Mouse (Mus musculus) CH12.LX (cell line): ENCODE measurements at regions not wholly inside any gene's neighbourhood (a gene's known extent, or its start where the extent isn't known, plus 50 kb on each side); places are given as distances from the start of the nearest gene placed in this dataset.

ENCODE experiments used
- DNase-seq: peaks from one replicate; pipeline ENCODE4 v3.0.0-alpha.2; 2013; ENCODE audit errors: extremely low read depth
- H3K27ac ChIP-seq: 2 replicates; pipeline ENCODE4 v1.5.1; 2012; ENCODE audit warnings: low read depth, mild to moderate bottlenecking, control low read depth, moderate library complexity; ENCODE audit not compliant: insufficient read depth
- H3K27me3 ChIP-seq: replicated peaks from 2 replicates; pipeline ENCODE3; 2012; ENCODE audit warnings: inconsistent platforms
- H3K36me3 ChIP-seq, 2 experiments: replicated peaks in 1 of 2; 2 replicates each; pipeline versions ENCODE3 to v1.6.1; 2012; ENCODE audit warnings: inconsistent platforms in 1 of 2, low read length in 1 of 2, mild to moderate bottlenecking in 1 of 2, mixed read lengths in 1 of 2, moderate library complexity in 1 of 2; ENCODE audit not compliant: control insufficient read depth in 1 of 2, insufficient read depth in 1 of 2
- H3K4me1 ChIP-seq, 2 experiments: 2 replicates each; pipeline ENCODE4 v1.6.1; 2012; ENCODE audit warnings: inconsistent platforms in 1 of 2, moderate library complexity in 1 of 2; ENCODE audit not compliant: insufficient read depth in 2 of 2, control insufficient read depth in 1 of 2
- H3K4me2 ChIP-seq: 2 replicates; pipeline ENCODE4 v1.6.1; 2012; ENCODE audit warnings: low read depth, mild to moderate bottlenecking, control low read depth; ENCODE audit not compliant: poor library complexity, insufficient read depth, severe bottlenecking
- H3K4me3 ChIP-seq, 3 experiments: fragments of 150-350 bp in 1 of 3; sonication (generic) in 1 of 3; replicated peaks in 1 of 3; 2 replicates each; pipeline versions ENCODE3 to v1.5.1; 2011 to 2012; ENCODE audit warnings: low read depth in 2 of 3, low read length in 2 of 3, mild to moderate bottlenecking in 2 of 3, moderate library complexity in 2 of 3, control low read depth in 1 of 3, improper control_type of control experiment in 1 of 3, inconsistent platforms in 1 of 3, mixed read lengths in 1 of 3; ENCODE audit not compliant: poor library complexity in 1 of 3
- H3K79me2 ChIP-seq: replicated peaks from 2 replicates; pipeline ENCODE4 v1.6.1; 2012; ENCODE audit warnings: mild to moderate bottlenecking, moderate library complexity; ENCODE audit not compliant: control insufficient read depth, poor library complexity, insufficient read depth, severe bottlenecking; ENCODE audit errors: extremely low read depth
- H3K9ac ChIP-seq: 2 replicates; pipeline ENCODE4 v1.6.1; 2012; ENCODE audit warnings: low read depth, mild to moderate bottlenecking, control low read depth, moderate library complexity; ENCODE audit not compliant: insufficient read depth
- H3K9me3 ChIP-seq: replicated peaks from 2 replicates; pipeline ENCODE3; 2012; ENCODE audit warnings: low read length, inconsistent platforms, mixed read lengths
- BHLHE40 ChIP-seq: IDR thresholded peaks from 2 replicates; pipeline ENCODE4 v1.6.1; 2011; ENCODE audit warnings: mild to moderate bottlenecking, low read depth, low read length, improper control_type of control experiment
- CHD2 ChIP-seq: IDR thresholded peaks from 2 replicates; pipeline ENCODE4 v1.6.1; 2011; ENCODE audit warnings: low read length, improper control_type of control experiment
- ELF1 ChIP-seq: IDR thresholded peaks from 2 replicates; pipeline ENCODE4 v1.6.1; 2014; ENCODE audit warnings: low read depth, mild to moderate bottlenecking, inconsistent platforms, low read length, improper control_type of control experiment
- ETS1 ChIP-seq: conservative IDR thresholded peaks from 2 replicates; pipeline ENCODE4 v1.6.1; 2012; ENCODE audit warnings: low read depth, mild to moderate bottlenecking, inconsistent platforms, low read length, improper control_type of control experiment, moderate library complexity
- GABPA ChIP-seq: IDR thresholded peaks from 2 replicates; pipeline ENCODE4 v1.6.1; 2012; ENCODE audit warnings: low read depth, low read length, improper control_type of control experiment, inconsistent platforms; ENCODE audit not compliant: insufficient replicate concordance
- HCFC1 ChIP-seq: IDR thresholded peaks from 2 replicates; pipeline ENCODE4 v1.6.1; 2012; ENCODE audit warnings: low read depth, mild to moderate bottlenecking, inconsistent platforms, low read length, improper control_type of control experiment
- KAT2A ChIP-seq: IDR thresholded peaks from 2 replicates; pipeline ENCODE4 v1.6.1; 2012; ENCODE audit warnings: low read length, improper control_type of control experiment, inconsistent platforms; ENCODE audit not compliant: insufficient replicate concordance
- MAFK ChIP-seq: IDR thresholded peaks from 2 replicates; pipeline ENCODE4 v1.6.1; 2011; ENCODE audit warnings: low read length, improper control_type of control experiment; ENCODE audit not compliant: insufficient replicate concordance
- MEF2A ChIP-seq: IDR thresholded peaks from 2 replicates; pipeline ENCODE4 v1.6.1; 2014; ENCODE audit warnings: low read depth, mild to moderate bottlenecking, inconsistent platforms, low read length, improper control_type of control experiment, borderline replicate concordance
- MXI1 ChIP-seq: IDR thresholded peaks from 2 replicates; pipeline ENCODE4 v1.6.1; 2011; ENCODE audit warnings: mild to moderate bottlenecking, low read depth, low read length, improper control_type of control experiment
- MYC ChIP-seq: IDR thresholded peaks from 2 replicates; pipeline ENCODE4 v1.6.1; 2011; ENCODE audit warnings: low read depth, mild to moderate bottlenecking, improper control_type of control experiment, low read length
- NELFE ChIP-seq: IDR thresholded peaks from 2 replicates; pipeline ENCODE4 v1.6.1; 2011; ENCODE audit warnings: low read depth, low read length, improper control_type of control experiment
- NRF1 ChIP-seq: IDR thresholded peaks from 2 replicates; pipeline ENCODE4 v1.6.1; 2014; ENCODE audit warnings: low read depth, mild to moderate bottlenecking, inconsistent platforms, low read length, improper control_type of control experiment, moderate library complexity
- PAX5 ChIP-seq: IDR thresholded peaks from 2 replicates; pipeline ENCODE4 v1.6.1; 2012; ENCODE audit warnings: low read length, inconsistent platforms, mixed read lengths
- RAD21 ChIP-seq: IDR thresholded peaks from 2 replicates; pipeline ENCODE4 v1.6.1; 2011; ENCODE audit warnings: low read depth, mild to moderate bottlenecking, low read length, improper control_type of control experiment, moderate library complexity
- SMC3 ChIP-seq: IDR thresholded peaks from 2 replicates; pipeline ENCODE4 v1.6.1; 2011; ENCODE audit warnings: low read depth, low read length, improper control_type of control experiment
- TCF12 ChIP-seq: IDR thresholded peaks from 2 replicates; pipeline ENCODE4 v1.6.1; 2014; ENCODE audit warnings: low read depth, mild to moderate bottlenecking, inconsistent platforms, low read length, improper control_type of control experiment
- UBTF ChIP-seq: IDR thresholded peaks from 2 replicates; pipeline ENCODE4 v1.6.1; 2012; ENCODE audit warnings: low read depth, mild to moderate bottlenecking, inconsistent platforms, low read length, improper control_type of control experiment, moderate library complexity
- USF1 ChIP-seq: IDR thresholded peaks from 2 replicates; pipeline ENCODE4 v1.6.1; 2014; ENCODE audit warnings: low read depth, mild to moderate bottlenecking, inconsistent platforms, low read length, improper control_type of control experiment
- ZKSCAN1 ChIP-seq: IDR thresholded peaks from 2 replicates; pipeline ENCODE4 v1.6.1; 2012; ENCODE audit warnings: low read depth, inconsistent platforms, low read length, improper control_type of control experiment, borderline replicate concordance
- ZMIZ1 ChIP-seq: IDR thresholded peaks from 2 replicates; pipeline ENCODE4 v1.6.1; 2012; ENCODE audit warnings: low read depth, mild to moderate bottlenecking, inconsistent platforms, low read length, improper control_type of control experiment
- dilution Hi-C: fragments of 300-500 bp; cut with MboI; formaldehyde crosslinking; loops from 2 replicates; pipeline ENCODE4 v1.14.3; 2020; ENCODE audit warnings: low sequenced_read_pairs; ENCODE audit not compliant: extremely low pct_unique_long_range_greater_than_20kb, extremely low pct_ligation_motif_present
- in situ Hi-C: fragments of 300-500 bp; cut with MboI; formaldehyde crosslinking; loops from 3 replicates; pipeline ENCODE4 v1.14.3; 2019; ENCODE audit warnings: low sequenced_read_pairs, low pct_ligation_motif_present, low pct_unique_long_range_greater_than_20kb, mixed read lengths

GRCm38 (mm10) chr4:9079828-9080245 lies 841.0 kb upstream of the Car8 start:
- no peak for DNase-seq
- Histone ChIP-seq H3K9me3 (no peaks in the 10 kb centered on the region), H3K79me2 (no peaks in the 10 kb centered on the region), H3K9ac (no peak overlapping the region), H3K27ac (no peak overlapping the region), H3K36me3 (no peaks in the 10 kb centered on the region), H3K4me2 (no peak overlapping the region), H3K4me1 (peaks cover 10 to 21% of the 10 kb centered on the region in 2 experiments), H3K27me3 (no peaks in the 10 kb centered on the region), H3K4me3 (no peak overlapping the region)
- in situ Hi-C loops = loop anchor here (25.0 kb wide), 1 partner anchor 693 kb away; no protein-coding TSS in a partner anchor
- TF ChIP-seq SMC3 (no peak), KAT2A (no peak), ZMIZ1 (no peak), MAFK (no peak), ZKSCAN1 (no peak), USF1 (no peak), ELF1 (no peak), ETS1 (peak; percentile 43; the same call in 1 of the 2 replicates), RAD21 (no peak; the same call in 1 of the 2 replicates), CHD2 (no peak), MXI1 (no peak), TCF12 (no peak), NELFE (no peak), GABPA (no peak), BHLHE40 (0 out of 2 replicates have a peak, but pooled peaks have one; percentile 13), NRF1 (no peak)
- dilution Hi-C loops = no loop called here

GRCm38 (mm10) chr4:9074447-9074846 lies 835.6 kb upstream of the Car8 start:
- H3K4me2 ChIP-seq = no peak overlapping the region
- DNase-seq = no peak
- TF ChIP-seq NRF1 (no peak), RAD21 (no peak), GABPA (no peak), HCFC1 (no peak), UBTF (no peak), MYC (no peak), SMC3 (no peak), ZKSCAN1 (no peak), USF1 (no peak), PAX5 (no peak), MEF2A (no peak), ETS1 (no peak), ZMIZ1 (no peak)
- no peak overlapping the region for H3K4me3 ChIP-seq
- no peaks in the 10 kb centered on the region for H3K9me3 ChIP-seq
- H3K9ac ChIP-seq = no peak overlapping the region
- H3K27ac ChIP-seq = no peak overlapping the region
- in situ Hi-C loops = no loop called here
- H3K27me3 ChIP-seq = no peaks in the 10 kb centered on the region
- no peaks in the 10 kb centered on the region for H3K79me2 ChIP-seq
- no peaks in the 10 kb centered on the region for H3K36me3 ChIP-seq
- dilution Hi-C loops = no loop called here
- peaks cover 8 to 32% of the 10 kb centered on the region in 2 experiments for H3K4me1 ChIP-seq
